Mouse (Mus musculus): ENCODE results near the gene Fgf11. TPM values are rescaled to one million over a fixed set of nuclear protein-coding genes. Genes with fewer than 3 reads are reported as not detected.

Fgf11 gene
- total and polyA plus RNA-seq, 3 experiments = 4.6 to 12.8 (median 6.0) TPM

DNA sequence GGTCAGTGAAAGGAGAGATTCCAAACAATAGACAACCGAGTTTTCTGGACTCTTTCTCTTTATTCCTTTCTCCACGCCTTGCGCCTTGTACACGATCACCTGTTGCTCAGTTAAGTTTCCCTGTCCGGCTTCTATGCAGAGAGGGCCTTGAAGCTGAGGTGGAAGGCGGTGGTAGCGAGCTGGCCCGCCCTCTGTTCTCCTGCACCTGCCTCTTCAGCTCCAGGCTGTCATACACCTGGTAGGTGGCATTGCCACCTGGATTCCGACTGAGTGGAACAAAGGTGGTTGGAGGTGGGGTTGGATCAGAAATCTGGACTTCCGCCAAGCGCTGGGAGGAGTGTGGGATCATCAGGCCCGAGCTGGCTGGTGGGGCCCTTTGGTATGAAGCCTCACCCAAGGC, 14.9 kb upstream of the Fgf11 start:
- no peak for DNase-seq

DNA sequence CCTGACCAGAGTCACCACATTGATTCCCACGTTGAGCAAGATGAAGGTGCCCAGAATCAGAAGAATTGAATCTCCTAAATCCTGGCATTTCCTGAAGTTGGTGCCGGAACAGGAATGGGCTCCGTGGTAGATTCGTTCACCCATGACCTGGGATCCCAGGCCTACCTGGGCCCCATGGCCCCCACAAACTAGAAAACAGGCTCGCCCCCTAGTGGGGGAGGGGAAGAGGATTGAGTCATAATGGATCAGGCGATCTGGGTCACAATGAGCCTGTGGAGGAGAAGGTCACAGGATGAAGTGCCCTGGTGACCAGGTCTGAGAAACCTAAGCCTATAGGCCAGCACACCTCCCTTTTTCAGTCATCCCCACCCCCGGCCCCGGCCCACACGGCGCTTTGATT, 13.5 kb upstream of the Fgf11 start, which contains the start of gene Gm39566:
Gene Gm39566, minus strand, starts transcription at position 144 of the 400 bp plus-strand sequence.
- DNase-seq = no peak

DNA sequence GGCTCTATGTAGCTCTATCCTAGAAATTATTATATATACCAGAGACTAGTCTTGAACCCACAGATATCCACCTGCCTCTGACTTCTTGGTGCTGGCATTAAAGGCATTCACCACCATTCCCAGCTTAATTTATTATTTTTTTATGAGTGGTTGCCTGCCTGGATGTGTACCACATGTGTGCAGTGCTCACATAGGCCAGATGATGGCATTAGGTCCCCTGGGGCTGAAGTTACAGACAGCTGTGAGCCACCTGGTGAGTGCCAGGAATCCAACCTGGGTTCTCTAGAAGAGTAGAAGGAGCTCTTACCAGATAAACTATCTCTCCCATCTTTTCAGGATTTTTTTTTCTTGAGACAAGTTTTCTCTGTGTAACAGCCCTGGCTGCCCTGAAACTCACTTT, 8.6 kb upstream of the Fgf11 start:
- DNase-seq = no peak

DNA sequence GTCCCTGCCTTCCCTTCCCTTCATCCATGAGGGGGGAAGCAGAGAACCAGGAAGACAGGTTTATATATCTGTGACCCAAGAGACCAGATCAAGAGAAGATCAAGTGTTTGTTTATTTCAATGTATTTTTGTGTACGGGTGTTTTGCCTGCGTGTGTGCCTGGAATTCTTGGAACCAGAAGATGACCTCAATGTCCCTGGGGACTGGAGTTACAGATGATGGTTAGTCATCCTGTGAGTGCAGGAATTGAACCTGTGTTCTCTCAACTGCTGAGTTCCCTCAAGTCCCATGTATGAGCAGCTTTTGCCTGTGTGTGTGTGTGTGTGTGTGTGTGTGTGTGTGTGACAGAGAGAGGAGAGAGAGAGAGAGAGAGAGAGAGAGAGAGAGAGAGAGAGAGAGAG, 6.0 kb upstream of the Fgf11 start:
- no peak for DNase-seq

DNA sequence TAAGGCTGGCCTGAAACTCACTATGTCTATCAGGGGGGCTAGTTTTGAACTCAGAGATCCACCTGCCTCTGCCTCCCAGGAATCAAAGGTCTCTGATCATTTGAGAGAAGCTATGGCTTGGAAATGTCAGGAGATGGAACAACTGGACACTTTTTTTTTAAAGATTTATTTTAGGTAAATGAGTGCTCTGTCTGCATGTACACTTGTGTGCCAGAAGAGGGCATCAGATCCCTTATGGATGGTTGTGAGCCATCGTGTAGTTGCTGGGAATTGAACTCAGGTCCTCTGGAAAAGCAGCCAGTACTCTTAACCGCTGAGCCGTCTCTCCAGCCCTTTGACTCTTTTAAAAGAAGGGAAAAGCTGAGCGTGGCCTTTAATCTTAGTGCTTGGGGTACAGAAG, 4.7 kb upstream of the Fgf11 start:
- no peak for DNase-seq

DNA sequence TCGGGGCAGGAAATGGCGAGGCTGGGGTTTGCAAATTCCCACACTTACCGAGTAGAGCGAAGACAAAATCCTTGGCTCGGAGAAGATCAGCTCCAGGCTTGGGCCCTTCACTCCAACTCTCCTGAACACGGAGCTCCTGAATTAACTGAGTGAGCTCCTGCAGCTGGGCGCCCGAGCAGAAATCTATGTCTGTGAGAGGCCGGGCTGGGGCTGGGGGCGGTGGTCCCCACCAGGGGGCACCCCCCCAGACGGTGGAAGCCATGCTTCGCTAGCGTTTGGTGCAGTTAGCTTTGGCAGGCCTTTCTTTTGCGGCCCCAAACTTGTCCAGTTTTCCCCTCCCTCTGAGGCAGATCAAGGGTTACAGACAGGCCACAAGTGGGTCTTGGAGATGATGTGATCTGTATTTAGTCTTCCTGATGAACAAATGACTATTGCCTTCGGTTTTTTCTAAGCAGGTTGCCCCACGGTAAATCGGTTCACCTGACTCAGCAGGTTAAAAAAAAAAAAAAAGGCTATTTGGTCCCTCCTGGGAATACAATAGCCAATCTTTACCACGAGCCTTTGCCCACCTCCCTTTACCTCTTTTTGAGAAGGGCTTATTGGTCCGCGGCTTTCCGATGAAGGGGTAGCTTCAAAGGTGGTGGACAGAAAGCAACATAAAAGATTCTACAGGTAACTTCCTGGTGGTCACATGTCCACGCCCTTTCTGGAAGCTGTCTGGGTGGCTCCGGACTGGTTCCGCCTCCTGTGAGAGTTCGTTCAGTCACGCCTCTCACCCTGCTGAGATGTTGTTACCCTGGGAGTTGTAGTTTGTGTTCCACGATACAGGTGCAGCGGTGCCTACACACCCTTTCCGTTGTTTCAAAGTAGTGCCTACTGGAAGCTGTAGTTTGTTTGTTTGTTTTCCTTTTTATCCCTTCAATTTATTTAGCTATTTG, 3.6 kb upstream of the Fgf11 start, which contains the start of gene Tmem102:
Gene Tmem102, minus strand, starts transcription at position 653 of the 938 bp plus-strand sequence.
- DNase-seq = no peak

DNA sequence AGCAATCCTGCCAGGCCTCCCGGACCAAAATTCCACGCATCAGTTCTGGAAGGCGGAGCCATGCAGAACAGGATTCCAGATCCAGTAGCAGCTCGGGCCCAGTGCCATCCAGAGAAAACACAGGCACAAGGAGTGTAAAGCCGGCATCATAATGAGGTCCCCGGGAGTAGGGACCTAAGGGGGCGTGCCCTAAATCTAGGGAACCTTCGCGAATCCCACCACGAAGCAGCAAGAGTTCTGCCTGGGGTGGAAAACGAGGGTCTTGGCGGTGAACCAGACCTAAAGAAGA, 2.9 kb upstream of the Fgf11 start:
- DNase-seq = no peak

DNA sequence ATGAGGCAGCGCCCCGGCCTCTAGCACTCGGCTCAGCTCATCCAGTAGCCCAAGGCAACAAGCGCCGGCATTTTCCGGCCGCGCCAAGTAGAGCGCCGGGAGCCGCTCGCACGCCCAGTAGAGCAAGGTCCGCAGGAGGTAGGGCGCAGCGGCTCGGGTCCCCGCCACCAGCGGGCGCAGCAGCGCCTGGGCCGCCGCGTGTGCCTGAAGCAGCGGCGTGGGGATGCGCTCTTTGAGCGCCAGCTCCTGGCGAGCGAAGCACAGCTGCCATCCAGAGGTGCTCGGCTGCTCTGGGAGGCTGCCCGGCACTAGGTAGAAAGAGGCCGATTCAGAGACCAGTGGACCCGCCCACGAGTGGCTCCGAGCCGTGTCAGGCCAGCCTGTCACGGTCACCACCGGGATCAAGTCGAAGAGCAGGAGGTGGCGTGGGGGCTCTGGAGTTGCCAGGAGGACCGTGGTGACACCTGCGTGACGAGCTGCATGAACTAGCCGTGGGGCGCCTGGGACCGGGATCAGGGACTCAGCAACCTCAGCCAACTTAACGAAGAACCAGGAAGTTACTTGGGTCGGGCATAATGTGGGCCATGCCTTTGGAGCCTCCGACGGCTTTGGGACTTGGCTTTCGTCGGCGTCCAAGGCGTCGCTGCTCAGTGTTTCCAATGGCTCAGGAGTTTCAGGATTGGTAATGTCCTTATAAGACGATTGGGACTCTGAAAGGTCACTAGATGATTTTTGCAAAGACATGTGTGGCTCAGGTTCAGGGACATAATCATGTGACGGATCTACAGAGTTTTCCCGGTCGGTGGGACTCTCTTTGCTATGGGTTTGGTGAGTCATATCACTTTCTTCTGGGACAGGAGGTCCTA, 2.4 kb upstream of the Fgf11 start:
- peak; percentile 92 for DNase-seq

DNA sequence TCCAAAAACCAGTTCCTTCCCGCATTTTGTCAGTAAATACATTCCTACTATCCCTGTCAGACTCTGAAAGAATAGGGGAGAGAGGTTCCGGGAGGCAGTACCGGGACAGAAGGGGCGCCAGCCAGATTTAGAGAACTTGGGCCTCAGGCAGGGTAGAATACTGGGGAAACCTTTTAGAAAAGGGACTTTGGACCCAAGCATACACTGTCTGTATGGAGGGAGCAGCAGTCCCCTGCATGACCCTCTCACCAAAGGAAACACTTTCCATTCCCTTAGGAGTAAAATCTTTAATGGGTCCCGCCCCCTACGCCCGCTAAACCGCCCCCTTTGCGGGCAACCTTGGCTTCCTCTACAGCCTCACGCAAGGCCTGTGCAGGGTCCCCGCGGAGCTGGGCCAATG, 1.7 kb upstream of the Fgf11 start:
- no peak for DNase-seq

DNA sequence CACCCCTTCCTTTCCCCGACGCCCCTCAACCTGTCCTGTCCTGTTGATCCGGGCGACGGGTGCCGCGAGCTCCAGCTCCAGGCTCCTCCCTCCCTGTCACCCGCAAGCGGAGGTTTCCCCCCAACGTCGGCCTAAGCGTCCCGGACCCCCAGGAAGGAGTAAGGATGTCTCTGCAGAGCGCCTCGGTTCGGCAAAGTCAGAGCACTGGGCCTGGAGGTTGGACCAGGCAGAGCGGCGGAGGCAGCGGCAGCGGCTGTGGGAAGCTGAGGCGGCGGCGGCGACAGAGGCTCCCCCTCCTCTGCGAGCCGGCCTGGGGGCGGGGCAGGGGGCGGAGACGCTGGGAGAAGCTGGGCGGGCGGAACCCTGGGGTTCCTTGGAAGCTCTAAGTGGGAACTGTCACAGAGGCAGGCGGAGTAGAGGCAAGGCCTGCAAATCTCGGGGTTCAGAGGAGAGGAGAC, 1.0 kb upstream of the Fgf11 start:
- peak; percentile 95 for DNase-seq

DNA sequence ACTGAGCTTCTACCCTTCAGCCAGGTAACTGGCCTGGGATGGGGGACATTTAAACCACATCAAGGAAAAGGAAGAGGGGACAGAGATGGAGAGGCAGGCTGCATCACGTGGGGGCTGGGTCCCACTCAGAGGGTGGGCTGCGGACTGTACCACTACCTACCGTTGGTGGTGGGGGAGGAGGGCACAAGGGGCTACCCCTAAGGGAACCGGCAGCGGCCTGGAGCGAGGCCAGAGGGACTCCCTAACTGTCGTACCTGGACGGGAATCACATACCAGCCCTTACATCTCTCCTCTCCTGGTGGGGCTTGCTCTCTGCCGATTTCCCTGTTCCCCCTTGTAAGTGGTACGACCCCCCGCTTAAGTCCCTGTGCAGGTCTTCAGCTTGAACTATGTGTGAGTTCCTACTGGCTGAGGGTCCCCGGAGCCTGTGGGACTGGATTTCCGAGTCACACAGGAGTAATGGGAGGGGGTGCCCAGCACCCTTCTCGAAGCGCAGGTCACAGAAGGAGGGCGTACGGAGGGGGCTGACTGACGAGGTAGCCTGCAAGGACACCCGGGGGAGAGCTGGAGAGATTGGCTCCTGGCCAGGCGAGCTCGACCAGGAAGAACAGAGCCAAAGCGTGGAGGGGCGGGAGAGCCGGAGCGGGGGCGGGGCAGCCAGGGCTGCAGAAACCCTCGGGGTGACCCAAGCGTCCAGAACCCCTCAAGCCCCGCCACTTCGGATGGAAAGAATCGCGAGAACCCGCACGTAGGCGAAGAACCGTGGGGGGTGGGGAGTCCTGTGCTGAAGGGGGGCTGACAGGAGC, 1.1 kb downstream of the Fgf11 start:
- DNase-seq = peak; percentile 55

DNA sequence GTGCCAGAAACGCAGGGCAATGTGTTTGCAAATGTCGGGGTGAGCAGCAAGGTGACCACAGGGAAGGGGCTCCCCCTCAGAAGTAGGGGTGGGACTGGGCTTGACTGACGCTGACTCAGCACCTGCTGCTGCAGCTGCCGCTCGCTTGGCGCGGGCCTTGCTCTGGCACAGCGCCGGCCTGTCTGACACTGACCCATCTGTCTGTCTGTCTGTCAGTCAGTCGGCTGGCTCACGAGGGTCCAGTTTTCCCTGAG, 1.6 kb downstream of the Fgf11 start:
- DNase-seq = no peak

DNA sequence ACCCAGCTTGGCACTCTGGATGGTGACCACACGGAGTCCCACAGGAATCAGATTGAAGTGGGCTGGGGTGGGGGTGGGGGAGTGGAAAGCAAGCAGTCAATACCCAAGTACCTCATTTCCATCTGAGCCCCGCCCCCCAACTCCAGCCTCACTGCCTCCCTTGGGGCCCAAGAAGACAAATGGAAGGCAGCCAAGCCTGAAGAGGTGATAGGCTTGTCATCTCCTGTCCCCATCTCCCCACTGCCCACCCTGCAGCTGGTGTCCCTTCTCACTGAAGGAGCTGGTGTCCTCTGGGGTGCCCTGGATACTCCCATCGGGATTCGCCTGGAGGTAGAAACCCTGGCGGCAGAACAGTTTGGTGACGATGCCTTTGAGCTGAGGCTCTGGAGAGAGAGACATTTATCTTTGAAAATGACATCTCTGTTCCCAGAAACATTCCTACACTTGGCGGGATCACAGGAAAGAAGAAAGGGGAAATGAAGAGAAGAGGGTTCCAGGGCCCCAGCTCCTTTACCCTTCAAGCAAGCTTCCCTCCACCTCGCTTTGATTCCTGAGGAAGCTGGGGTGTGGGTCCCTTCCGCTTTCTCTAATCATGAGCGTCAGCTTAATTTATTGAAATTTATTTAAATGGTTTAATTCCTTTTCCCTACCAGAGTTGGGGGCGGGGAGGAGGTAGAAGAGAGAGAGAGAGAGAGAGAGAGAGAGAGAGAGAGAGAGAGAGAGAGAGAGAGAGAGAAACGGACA, 2.1 kb downstream of the Fgf11 start:
- DNase-seq = no peak

DNA sequence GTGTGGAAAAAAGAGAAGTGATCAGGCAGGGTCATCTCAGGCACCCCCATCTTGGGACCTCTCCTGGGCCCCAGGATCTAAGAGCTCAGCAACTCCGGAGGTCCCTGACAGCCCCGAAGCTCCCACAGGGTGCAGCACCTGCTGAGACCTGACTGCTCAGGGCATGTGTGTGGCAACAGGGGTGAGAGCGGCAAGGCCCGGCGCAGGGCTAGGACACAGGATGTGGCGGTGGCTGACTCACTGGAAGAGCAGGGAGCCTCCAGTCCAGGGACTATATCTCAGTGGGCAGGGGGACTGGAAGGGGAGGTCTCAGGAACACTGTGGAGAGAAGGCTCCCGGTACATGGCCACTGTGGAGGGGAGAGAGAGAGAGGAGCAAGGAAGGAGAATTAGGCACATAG, 3.7 kb downstream of the Fgf11 start:
- DNase-seq = no peak

DNA sequence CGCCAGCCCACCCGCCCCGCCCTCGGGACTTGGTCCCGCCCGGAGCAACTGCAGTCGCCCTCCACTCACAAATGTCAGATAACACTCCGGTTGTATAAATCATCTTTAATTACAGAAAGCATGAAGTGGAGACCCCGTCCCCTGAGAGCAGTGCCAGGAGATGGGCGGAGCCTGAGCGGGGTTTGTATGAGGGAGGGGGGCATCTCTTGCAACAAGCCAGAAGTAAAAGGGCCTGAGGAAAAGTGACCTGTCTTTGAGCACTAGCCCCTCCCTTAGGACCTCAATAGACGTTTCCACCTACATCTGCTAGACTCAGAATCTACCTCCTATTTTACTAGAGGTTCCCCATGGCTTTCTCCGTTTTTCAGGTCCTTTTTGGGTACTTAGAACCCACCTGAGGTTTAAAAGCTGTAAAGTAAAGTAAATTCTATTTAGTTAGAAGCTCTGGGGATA, 5.6 kb downstream of the Fgf11 start:
- no peak for DNase-seq

DNA sequence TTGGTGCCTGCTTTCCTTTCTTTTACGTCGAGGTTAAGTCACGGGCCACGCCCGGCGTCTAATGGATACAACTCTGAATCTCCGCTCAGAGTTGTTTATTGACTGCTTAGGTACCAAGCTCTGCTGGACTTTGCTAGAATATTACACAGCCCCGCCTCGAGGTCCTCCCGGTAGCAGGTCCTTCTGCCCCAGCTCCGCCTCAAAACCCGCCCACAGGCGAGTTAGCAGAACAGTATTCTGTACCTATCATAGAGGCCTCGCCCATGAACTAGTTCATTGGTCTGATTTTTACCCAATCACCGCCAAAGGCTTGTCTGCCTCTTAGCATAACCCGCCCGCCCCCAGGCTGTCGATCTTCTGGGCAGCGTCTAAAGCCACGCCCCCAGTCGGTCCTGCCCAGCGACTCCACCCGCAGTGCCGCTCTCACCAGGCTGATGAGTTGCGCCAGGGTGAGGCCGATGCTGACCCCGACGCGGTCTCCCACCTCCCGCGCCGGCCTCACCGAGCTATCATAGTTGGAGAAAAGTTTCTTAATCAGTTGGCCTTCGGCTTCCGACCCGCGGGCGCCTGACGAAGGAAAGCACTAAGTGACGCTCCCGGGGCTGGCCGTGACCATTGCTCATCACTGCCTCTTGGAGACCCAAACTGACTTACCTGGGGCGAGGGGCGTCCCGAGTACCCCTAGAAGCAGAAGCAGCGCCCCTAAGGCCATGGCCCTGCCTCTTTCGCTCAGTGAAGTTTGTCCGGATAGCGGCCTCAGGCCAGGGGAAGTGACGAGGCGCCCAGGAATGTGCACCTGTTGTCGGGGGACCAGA, 6.3 kb downstream of the Fgf11 start, which contains the start of gene Chrnb1:
Gene Chrnb1, minus strand, starts transcription at position 776 of the 815 bp plus-strand sequence.
- DNase-seq = peak; percentile 98

DNA sequence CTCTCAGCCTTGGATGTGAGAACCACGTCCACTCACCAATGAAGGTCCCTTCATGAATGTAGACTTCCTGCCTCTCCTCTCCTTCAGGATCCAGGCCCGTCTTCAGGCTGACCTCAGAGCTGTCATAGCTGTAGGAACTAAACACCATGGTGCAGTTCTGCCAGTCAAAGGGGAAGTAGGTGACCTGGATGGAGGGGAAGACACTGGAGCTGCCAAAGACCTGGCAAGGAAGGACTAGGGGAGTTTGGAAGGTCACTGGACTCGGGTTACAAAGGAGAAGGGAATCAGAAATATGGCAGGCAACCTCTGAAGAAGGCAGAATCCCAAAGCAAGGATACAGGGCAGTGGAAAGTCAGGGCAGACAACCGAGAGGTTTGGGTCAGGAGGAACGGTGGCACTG, 8.2 kb downstream of the Fgf11 start:
- no peak for DNase-seq

DNA sequence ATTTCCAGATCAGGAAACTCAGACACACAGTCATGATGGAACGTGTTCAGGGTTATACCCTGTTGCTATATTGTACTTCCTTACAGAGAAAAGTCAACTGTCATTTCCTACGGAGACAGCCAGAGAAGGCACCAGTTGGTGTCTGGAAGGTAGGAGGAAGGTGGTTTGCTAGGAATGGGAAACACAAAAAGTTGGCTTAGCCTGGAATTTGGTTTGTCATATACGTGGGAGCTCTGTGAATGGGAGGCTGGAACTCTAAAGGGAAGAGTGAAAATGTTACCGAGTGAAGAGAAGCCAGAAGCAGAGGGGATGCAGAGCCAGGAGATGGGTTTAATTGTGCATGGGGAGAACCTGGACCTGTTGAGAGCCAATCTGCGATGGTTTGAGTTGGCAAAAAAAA, 10.2 kb downstream of the Fgf11 start:
- no peak for DNase-seq

DNA sequence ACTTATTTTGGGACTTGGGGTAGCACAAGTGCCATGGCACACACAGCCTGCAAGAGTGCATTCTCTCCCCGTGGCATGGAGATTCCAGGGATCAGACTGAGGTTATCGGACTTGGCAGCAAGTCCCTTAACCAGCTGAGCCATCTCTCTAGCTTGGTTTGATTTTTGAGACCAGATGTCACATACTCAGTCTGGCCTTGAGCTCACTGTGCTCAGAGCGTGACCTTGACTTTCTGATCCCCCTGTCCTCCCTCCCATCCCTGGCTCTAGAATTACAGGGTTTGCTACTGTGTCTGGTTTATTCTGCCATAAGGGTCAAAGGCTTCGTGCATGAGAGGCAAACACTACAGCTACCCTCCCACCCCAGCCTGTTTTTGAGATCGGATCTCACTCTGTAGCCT, 12.2 kb downstream of the Fgf11 start:
- DNase-seq = peak; percentile 71

DNA sequence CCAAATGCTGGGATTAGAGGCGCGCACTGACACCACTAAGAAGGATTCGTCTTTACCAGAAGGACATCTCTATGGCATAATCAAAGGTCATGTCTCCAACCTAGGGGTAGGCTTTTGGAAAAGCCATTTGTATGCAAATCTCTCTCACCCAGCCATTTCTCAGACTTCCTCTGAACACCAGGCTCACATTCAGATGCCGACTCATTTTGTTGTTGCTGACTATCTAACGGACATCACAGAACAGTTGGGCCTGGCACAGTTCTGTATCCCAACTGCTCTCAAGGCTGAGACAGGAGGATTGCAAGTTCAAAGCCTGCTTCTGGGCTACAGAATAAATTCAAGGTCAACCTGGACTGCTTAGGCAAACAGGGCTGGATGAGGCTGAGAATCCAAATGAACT, 14.4 kb downstream of the Fgf11 start:
- no peak for DNase-seq
